Mouse (Mus musculus) G1E-ER4 (cell line): ENCODE data around the gene Gm36028. TPM values are rescaled to one million over a fixed set of nuclear protein-coding genes. Genes with fewer than 3 reads are reported as not detected.

Source experiments
- GATA1 ChIP-seq: IDR thresholded peaks from one replicate; pipeline ENCODE4 v1.8.0; 2012; ENCODE audit warnings: low read length, inconsistent platforms
- polyA plus RNA-seq: library from polyadenylated mRNA; stranded (reverse); fragments of >175 nt; gene quantifications from 2 replicates; pipeline ENCODE4 v1.2.3, GENCODE M21; 2012

The Gm36028 gene
- polyA plus RNA-seq, 1 experiment, result not detected

- no peak for TF ChIP-seq GATA1
Observed at GRCm38 (mm10) chr16:37805746-37806495, 55.0 kb downstream of the Gm36028 start.

GRCm38 (mm10) chr16:37803387-37803950, 57.5 kb downstream of the Gm36028 start:
- no peak for TF ChIP-seq GATA1

GRCm38 (mm10) chr16:37802686-37803295, 58.2 kb downstream of the Gm36028 start:
- no peak for TF ChIP-seq GATA1

GRCm38 (mm10) chr16:37801097-37801496, 59.8 kb downstream of the Gm36028 start:
- TF ChIP-seq GATA1, result no peak

Other genes starting within 250 kb of the Gm36028 start
- gene Ndufb4, start 206.7 kb downstream of the Gm36028 start, polyA plus RNA-seq, result 55.5 and 72.5 TPM in 2 replicates
- gene Fstl1, start 84.3 kb downstream of the Gm36028 start, polyA plus RNA-seq, result not detected in 2 replicates
- gene Lrrc58, start 7.2 kb upstream of the Gm36028 start, polyA plus RNA-seq, result 3.9 and 4.1 TPM in 2 replicates
- gene Gpr156, start 55.4 kb upstream of the Gm36028 start, polyA plus RNA-seq, result 0.02 and 0.03 TPM in 2 replicates
- 11.6 and 12.7 TPM in 2 replicates for gene Gsk3b, start 227.9 kb upstream of the Gm36028 start, polyA plus RNA-seq